Mouse (Mus musculus) lung, postnatal 0 days (tissue): ENCODE measurements around the gene Olfr1157. TPM values are rescaled to one million over a fixed set of nuclear protein-coding genes. Genes with fewer than 3 reads are reported as not detected.

Source experiments
- ATAC-seq: fragments of 200-750 bp; cut with Nextera tagmentation; 2 replicates; pipeline ENCODE4 v1.8.0; 2017; ENCODE audit warnings: moderate library complexity
- DNase-seq: peaks from one replicate; pipeline ENCODE4 v3.0.0-alpha.2; 2016; ENCODE audit warnings: low spot score
- H3K27ac ChIP-seq: fragments of 300-500 bp; sonication (generic); 2 replicates; pipeline ENCODE4 v1.5.1; 2014; ENCODE audit warnings: antibody characterized with exemption, mild to moderate bottlenecking, low read length, mixed read lengths
- H3K27me3 ChIP-seq: fragments of 300-500 bp; sonication (generic); replicated peaks from 2 replicates; pipeline ENCODE4 v1.6.1; 2014; ENCODE audit warnings: low read length, mixed read lengths; ENCODE audit not compliant: insufficient read depth
- H3K36me3 ChIP-seq: fragments of 300-500 bp; sonication (generic); 2 replicates; pipeline ENCODE4 v1.6.1; 2014; ENCODE audit warnings: low read length, mixed read lengths; ENCODE audit not compliant: insufficient read depth
- H3K4me1 ChIP-seq: fragments of 300-500 bp; sonication (generic); 2 replicates; pipeline ENCODE4 v1.6.1; 2014; ENCODE audit warnings: antibody characterized with exemption, low read depth, low read length, mixed read lengths; ENCODE audit not compliant: insufficient read depth
- H3K4me2 ChIP-seq: fragments of 300-500 bp; sonication (generic); replicated peaks from 2 replicates; pipeline ENCODE4 v1.6.1; 2014; ENCODE audit warnings: low read depth, mild to moderate bottlenecking, low read length, moderate library complexity, mixed read lengths
- H3K4me3 ChIP-seq: fragments of 300-500 bp; sonication (generic); 2 replicates; pipeline ENCODE4 v1.5.1; 2014; ENCODE audit warnings: low read depth, low read length
- H3K9ac ChIP-seq: fragments of 300-500 bp; sonication (generic); replicated peaks from 2 replicates; pipeline ENCODE4 v1.6.1; 2014; ENCODE audit warnings: low read depth, mild to moderate bottlenecking
- H3K9me3 ChIP-seq: fragments of 300-500 bp; sonication (generic); 2 replicates; pipeline ENCODE4 v1.6.1; 2016; ENCODE audit warnings: low read length, mixed read lengths
- CTCF ChIP-seq: IDR thresholded peaks from 2 replicates; pipeline ENCODE4 v1.5.1; 2016; ENCODE audit warnings: antibody characterized with exemption, mild to moderate bottlenecking
- EP300 ChIP-seq: IDR thresholded peaks from 2 replicates; pipeline ENCODE4 v1.6.1; 2016; ENCODE audit warnings: antibody characterized with exemption, mild to moderate bottlenecking, control low read depth
- WGBS: fragments of 180-500 bp; shearing (Covaris S2); extraction: QIAGEN DNeasy Blood & Tissue Kit; methylation state at CpG from one replicate; pipeline ENCODE4 v1.1.7; 2014; 5-methylcytosine and 5-hydroxymethylcytosine counted together
- polyA plus RNA-seq: library from polyadenylated mRNA; unstranded; fragments of >200 nt; fragmentation: Nextera tagmentation; extraction: Ambion mirVana; gene quantifications from 2 replicates; pipeline ENCODE4 v1.2.1, GENCODE M21; 2015

The Olfr1157 gene
- polyA plus RNA-seq, result not detected in 2 replicates

GRCm38 (mm10) chr2:87968199-87968598, at the start of gene Olfr1157:
Gene Olfr1157, minus strand, starts transcription at chr2:87968299.
- H3K4me2 ChIP-seq, result no peak within 1 kb of the TSS
- no peaks in the 10 kb centered on the region for H3K4me1 ChIP-seq
- WGBS, result 94% methylated on average over 4 of the region's 4 CpGs
- H3K27ac ChIP-seq, result no peak within 1 kb of the TSS
- DNase-seq (no peak), ATAC-seq (no peak)
- H3K36me3 ChIP-seq, result no peaks in the 10 kb centered on the region
- H3K27me3 ChIP-seq, result no peaks in the 10 kb centered on the region
- no peak within 1 kb of the TSS for H3K4me3 ChIP-seq
- TF ChIP-seq EP300 (no peak), CTCF (no peak)
- no peak within 1 kb of the TSS for H3K9ac ChIP-seq
- H3K9me3 ChIP-seq, result no peaks in the 10 kb centered on the region

GRCm38 (mm10) chr2:88007515-88008318, 39.6 kb upstream of the Olfr1157 start, which contains the start of gene Olfr1160:
Gene Olfr1160, minus strand, starts transcription at chr2:88008268.
- ATAC-seq, result no peak
- no peaks in the 10 kb centered on the region for H3K9me3 ChIP-seq
- no peak for TF ChIP-seq EP300
- TF ChIP-seq CTCF, result no peak
- H3K36me3 ChIP-seq, result no peaks in the 10 kb centered on the region
- no peak within 1 kb of the TSS for H3K9ac ChIP-seq
- H3K4me2 ChIP-seq, result no peak within 1 kb of the TSS
- H3K4me3 ChIP-seq, result no peak within 1 kb of the TSS
- no peaks in the 10 kb centered on the region for H3K4me1 ChIP-seq
- no peaks in the 10 kb centered on the region for H3K27me3 ChIP-seq
- no peak for DNase-seq
- no peak within 1 kb of the TSS for H3K27ac ChIP-seq

- H3K4me1 ChIP-seq, result no peaks in the 10 kb centered on the region
- no peak within 1 kb of the TSS for H3K27ac ChIP-seq
- no peaks in the 10 kb centered on the region for H3K9me3 ChIP-seq
- no peak for ATAC-seq
- no peak for DNase-seq
- H3K27me3 ChIP-seq, result no peaks in the 10 kb centered on the region
- no peak within 1 kb of the TSS for H3K4me2 ChIP-seq
- no peak for TF ChIP-seq EP300
- TF ChIP-seq CTCF, result no peak
- H3K36me3 ChIP-seq, result no peaks in the 10 kb centered on the region
- no peak within 1 kb of the TSS for H3K4me3 ChIP-seq
- H3K9ac ChIP-seq, result no peak within 1 kb of the TSS
Measured at GRCm38 (mm10) chr2:87989813-87990212, 21.7 kb upstream of the Olfr1157 start, which contains the start of gene Olfr1158. Gene Olfr1158, plus strand, starts transcription at chr2:87990113.

GRCm38 (mm10) chr2:87974563-87974962, 6.5 kb upstream of the Olfr1157 start, which contains the start of gene Olfr74:
Gene Olfr74, minus strand, starts transcription at chr2:87974663.
- no peaks in the 10 kb centered on the region for H3K9me3 ChIP-seq
- H3K4me1 ChIP-seq, result no peaks in the 10 kb centered on the region
- no peak within 1 kb of the TSS for H3K27ac ChIP-seq
- H3K4me2 ChIP-seq, result no peak within 1 kb of the TSS
- no peak for ATAC-seq
- TF ChIP-seq CTCF (no peak), EP300 (no peak)
- no peaks in the 10 kb centered on the region for H3K27me3 ChIP-seq
- H3K4me3 ChIP-seq, result no peak within 1 kb of the TSS
- H3K36me3 ChIP-seq, result no peaks in the 10 kb centered on the region
- no peak for DNase-seq
- H3K9ac ChIP-seq, result no peak within 1 kb of the TSS
- WGBS, result 68% methylated on average over 3 of the region's 3 CpGs

GRCm38 (mm10) chr2:87953000-87953399, 15.1 kb downstream of the Olfr1157 start, which contains the start of gene Olfr1156:
Gene Olfr1156, minus strand, starts transcription at chr2:87953100.
- Histone ChIP-seq H3K4me1 (no peaks in the 10 kb centered on the region), H3K36me3 (no peaks in the 10 kb centered on the region), H3K4me2 (no peak within 1 kb of the TSS), H3K9ac (no peak within 1 kb of the TSS), H3K27ac (no peak within 1 kb of the TSS), H3K27me3 (no peaks in the 10 kb centered on the region), H3K4me3 (no peak within 1 kb of the TSS), H3K9me3 (no peaks in the 10 kb centered on the region)
- ATAC-seq (no peak), DNase-seq (no peak)
- no peak for TF ChIP-seq EP300
- no peak for TF ChIP-seq CTCF

- DNase-seq, result no peak
- Histone ChIP-seq H3K4me3 (no peak within 1 kb of the TSS), H3K27me3 (no peaks in the 10 kb centered on the region), H3K9me3 (no peaks in the 10 kb centered on the region), H3K36me3 (no peaks in the 10 kb centered on the region), H3K27ac (no peak within 1 kb of the TSS), H3K9ac (no peak within 1 kb of the TSS), H3K4me2 (no peak within 1 kb of the TSS), H3K4me1 (no peaks in the 10 kb centered on the region)
- TF ChIP-seq EP300 (no peak), CTCF (no peak)
- ATAC-seq, result no peak
- 97% methylated on average over 1 of the region's 1 CpGs for WGBS
Measured at GRCm38 (mm10) chr2:87945037-87945436, 23.1 kb downstream of the Olfr1157 start, which contains the start of gene Olfr1155. Gene Olfr1155, minus strand, starts transcription at chr2:87945137.

Other genes with a start within 250 kb of the Olfr1157 start
- not detected in 2 replicates for gene Olfr1138, start 228.3 kb downstream of the Olfr1157 start, polyA plus RNA-seq
- gene Olfr1140, start 224.5 kb downstream of the Olfr1157 start, polyA plus RNA-seq, result not detected in 2 replicates
- not detected in 2 replicates for gene Olfr1141, start 214.3 kb downstream of the Olfr1157 start, polyA plus RNA-seq
- not detected in 2 replicates for gene Olfr152, start 188.8 kb downstream of the Olfr1157 start, polyA plus RNA-seq
- gene Olfr1143, start 167.7 kb downstream of the Olfr1157 start, polyA plus RNA-seq, result not detected in 2 replicates
- gene Olfr1145, start 158.5 kb downstream of the Olfr1157 start, polyA plus RNA-seq, result not detected in 2 replicates
- gene Olfr1148, start 137.8 kb downstream of the Olfr1157 start, polyA plus RNA-seq, result not detected in 2 replicates
- not detected in 2 replicates for gene Olfr1150-ps1, start 124.3 kb downstream of the Olfr1157 start, polyA plus RNA-seq
- not detected in 2 replicates for gene Olfr1151, start 112.4 kb downstream of the Olfr1157 start, polyA plus RNA-seq
- not detected in 2 replicates for gene Olfr1152, start 101.8 kb downstream of the Olfr1157 start, polyA plus RNA-seq
- gene Olfr1153, start 73.3 kb downstream of the Olfr1157 start, polyA plus RNA-seq, result not detected in 2 replicates
- gene Olfr1154, start 63.1 kb downstream of the Olfr1157 start, polyA plus RNA-seq, result not detected in 2 replicates
- gene Olfr1155, start 23.2 kb downstream of the Olfr1157 start, polyA plus RNA-seq, result not detected in 2 replicates
- gene Olfr1156, start 15.2 kb downstream of the Olfr1157 start, polyA plus RNA-seq, result not detected in 2 replicates
- gene Olfr74, start 6.4 kb upstream of the Olfr1157 start, polyA plus RNA-seq, result not detected in 2 replicates
- not detected in 2 replicates for gene Olfr1158, start 21.8 kb upstream of the Olfr1157 start, polyA plus RNA-seq
- gene Olfr1160, start 40.0 kb upstream of the Olfr1157 start, polyA plus RNA-seq, result not detected in 2 replicates
- not detected in 2 replicates for gene Olfr1161, start 54.5 kb upstream of the Olfr1157 start, polyA plus RNA-seq
- not detected in 2 replicates for gene Olfr73, start 69.4 kb upstream of the Olfr1157 start, polyA plus RNA-seq
- gene Olfr1162, start 82.8 kb upstream of the Olfr1157 start, polyA plus RNA-seq, result not detected in 2 replicates
- not detected in 2 replicates for gene Olfr1163, start 103.5 kb upstream of the Olfr1157 start, polyA plus RNA-seq
- gene Olfr1164, start 125.7 kb upstream of the Olfr1157 start, polyA plus RNA-seq, result not detected in 2 replicates
- gene Olfr1166, start 160.0 kb upstream of the Olfr1157 start, polyA plus RNA-seq, result not detected in 2 replicates
- gene Olfr1167, start 186.9 kb upstream of the Olfr1157 start, polyA plus RNA-seq, result not detected in 2 replicates
- gene Olfr1168, start 213.6 kb upstream of the Olfr1157 start, polyA plus RNA-seq, result not detected in 2 replicates